Comparison of ENCODE assay signal across 7 mouse cellular contexts in genomic region chr19:33761287-33762086, GRCm38 (mm10). TPM values are rescaled to one million over a fixed set of nuclear protein-coding genes. Genes with fewer than 3 reads are reported as not detected.
DNase-seq lines count a peak whose midpoint lies in the region; ATAC-seq and TF ChIP-seq lines count a peak whose summit lies in the region.
"Not testable (repeated sequence)": the region's sequence is repeated elsewhere in the genome, so short reads cannot be mapped to it uniquely, and the experiment has no call there.

Lipo3 (minus strand) TSS chr19:33761951.

- 54% methylated on average over 12 of the region's 41 CpGs for WGBS in forebrain, embryonic 10.5 days
- 21% methylated on average over 11 of the region's 41 CpGs for whole genome bisulfite sequencing in heart, embryonic 14.5 days
- WGBS in kidney, embryonic 15.5 days = 44% methylated on average over 14 of the region's 41 CpGs
- 39% methylated on average over 12 of the region's 41 CpGs for WGBS in limb, embryonic 14.5 days
- 47% methylated on average over 13 of the region's 41 CpGs for WGBS in midbrain, embryonic 13.5 days

- H3K9ac ChIP-seq in heart, embryonic 14.5 days (ENCODE audit: low read length); kidney, embryonic 15.5 days; limb, embryonic 14.5 days (ENCODE audit: low read depth, low read length, severe bottlenecking); midbrain, embryonic 13.5 days (replicated peaks): not testable (repeated sequence)

- H3K27me3 ChIP-seq in forebrain, embryonic 10.5 days (ENCODE audit: poor library complexity, severe bottlenecking); heart, embryonic 14.5 days (ENCODE audit: control insufficient read depth, insufficient read depth, low read length); kidney, embryonic 15.5 days; limb, embryonic 14.5 days (ENCODE audit: control insufficient read depth, insufficient read depth, low read length); midbrain, embryonic 13.5 days: not testable (repeated sequence)

- ATAC-seq in heart, embryonic 14.5 days (ENCODE audit: insufficient number of reproducible peaks, insufficient read depth, low FRiP score, low read depth) = peak; percentile 61
- peak; percentile 92 for ATAC-seq in kidney, embryonic 15.5 days (replicated peaks; ENCODE audit: low FRiP score)
- ATAC-seq in limb, embryonic 14.5 days (ENCODE audit: low FRiP score, low read depth) = peak; percentile 72
- ATAC-seq in midbrain, embryonic 13.5 days = peak; percentile 99

- DNase-seq in brain, embryonic 14.5 days (ENCODE audit: low read depth) = peak; percentile 33
- peak; percentile 14 for DNase-seq in forebrain, embryonic 10.5 days (ENCODE audit: extremely low spot score, low spot score)
- not testable (repeated sequence) for DNase-seq in limb, embryonic 14.5 days (ENCODE audit: low spot score)
- peak; percentile 1 to 7 for DNase-seq in spleen, postnatal 14 days (ENCODE audit: low spot score in 2 of 2)

- not testable (repeated sequence) for H3K36me3 ChIP-seq in forebrain, embryonic 10.5 days (replicated peaks); heart, embryonic 14.5 days (ENCODE audit: control insufficient read depth, insufficient read depth, low read length); kidney, embryonic 15.5 days; limb, embryonic 14.5 days (ENCODE audit: control insufficient read depth, insufficient read depth, low read length); midbrain, embryonic 13.5 days

- not testable (repeated sequence) for H3K27ac ChIP-seq in forebrain, embryonic 10.5 days; heart, embryonic 14.5 days (replicated peaks in 1 of 2; ENCODE audit: control insufficient read depth in 1 of 2, insufficient read depth in 1 of 2, low read depth in 2 of 2, low read length in 2 of 2); kidney, embryonic 15.5 days; limb, embryonic 14.5 days (replicated peaks; ENCODE audit: low read depth, low read length); midbrain, embryonic 13.5 days

- not testable (repeated sequence) for TF ChIP-seq POLR2A in brain, embryonic 14.5 days (IDR thresholded peaks at IDR 0.05; ENCODE audit: borderline replicate concordance, extremely low read depth, insufficient read depth, insufficient read length, poor library complexity, severe bottlenecking); limb, embryonic 14.5 days (IDR thresholded peaks at IDR 0.05; ENCODE audit: borderline replicate concordance, extremely low read depth, insufficient read depth, insufficient read length)

- peak within 1 kb of the TSS; percentile 49 for H3K4me2 ChIP-seq in heart, embryonic 14.5 days (ENCODE audit: low read length)
- peak within 1 kb of the TSS; percentile 39 for H3K4me2 ChIP-seq in kidney, embryonic 15.5 days
- H3K4me2 ChIP-seq in limb, embryonic 14.5 days (replicated peaks; ENCODE audit: low read depth, low read length, severe bottlenecking) = not testable (repeated sequence)
- H3K4me2 ChIP-seq in midbrain, embryonic 13.5 days (replicated peaks) = peak within 1 kb of the TSS; percentile 41

- not testable (repeated sequence) for TF ChIP-seq CTCF in brain, embryonic 14.5 days (IDR thresholded peaks at IDR 0.05; ENCODE audit: borderline replicate concordance, extremely low read depth, insufficient read depth, insufficient read length)

- H3K4me1 ChIP-seq in forebrain, embryonic 10.5 days; heart, embryonic 14.5 days (ENCODE audit: control insufficient read depth in 2 of 2, insufficient read depth in 2 of 2, low read length in 2 of 2); kidney, embryonic 15.5 days; limb, embryonic 14.5 days (ENCODE audit: control insufficient read depth, insufficient read depth, low read length); midbrain, embryonic 13.5 days (replicated peaks): not testable (repeated sequence)

- peak within 1 kb of the TSS; percentile 31; the same call in 1 of the 2 replicates for H3K4me3 ChIP-seq in forebrain, embryonic 10.5 days
- peak within 1 kb of the TSS; percentile 9 to 20; a peak in 3 of 4 replicates for H3K4me3 ChIP-seq in heart, embryonic 14.5 days (ENCODE audit: control insufficient read depth in 1 of 2, insufficient read depth in 1 of 2, low read depth in 1 of 2, low read length in 2 of 2)
- not testable (repeated sequence) for H3K4me3 ChIP-seq in kidney, embryonic 15.5 days (replicated peaks); limb, embryonic 14.5 days (replicated peaks; ENCODE audit: low read length)
- peak within 1 kb of the TSS; percentile 29 for H3K4me3 ChIP-seq in midbrain, embryonic 13.5 days (replicated peaks)

- not testable (repeated sequence) for H3K9me3 ChIP-seq in forebrain, embryonic 10.5 days; heart, embryonic 14.5 days (ENCODE audit: control insufficient read depth, low read length); kidney, embryonic 15.5 days (replicated peaks); limb, embryonic 14.5 days (ENCODE audit: control insufficient read depth, low read length); midbrain, embryonic 13.5 days

RNA-seq across cellular contexts. Expression of gene Lipo3, which starts in this region (rescaled TPM):
- 8.1 and 10.0 TPM in 2 replicates for polyA plus RNA-seq in brain, embryonic 14.5 days (2012; rRNA removed)
- polyA plus RNA-seq in forebrain, embryonic 10.5 days (2016; fragmentation: Nextera tagmentation; extraction: Ambion mirVana) = 7.5 and 7.7 TPM in 2 replicates
- 15.9 and 17.0 TPM in 2 replicates for polyA plus RNA-seq in heart, embryonic 14.5 days (2014; fragmentation: Nextera tagmentation; extraction: Ambion mirVana)
- polyA plus RNA-seq in kidney, embryonic 15.5 days (2015; fragmentation: Nextera tagmentation; extraction: Ambion mirVana) = 15.2 and 16.8 TPM in 2 replicates
- polyA plus RNA-seq in limb, embryonic 14.5 days (2012; rRNA removed) = 4.9 and 5.3 TPM in 2 replicates
- 11.2 and 12.1 TPM in 2 replicates for polyA plus RNA-seq in limb, embryonic 14.5 days (2014; fragmentation: Nextera tagmentation; extraction: Ambion mirVana)
- polyA plus RNA-seq in midbrain, embryonic 13.5 days (2015; fragmentation: Nextera tagmentation; extraction: Ambion mirVana) = 14.7 and 15.9 TPM in 2 replicates
